Mouse (Mus musculus): Measurements from ENCODE around the gene Chfr. TPM values are rescaled to one million over a fixed set of nuclear protein-coding genes. Genes with fewer than 3 reads are reported as not detected.

The Chfr gene
- polyA plus RNA-seq, 1 experiment from 2014 or later = 35.7 TPM

- DNase-seq (ENCODE audit: low spot score) (no peak), ATAC-seq (replicated peaks; ENCODE audit: low FRiP score, low TSS enrichment, low read depth) (peak; percentile 11; the same call in 1 of the 2 replicates)
- H3K36me3 ChIP-seq (ENCODE audit: control insufficient read depth, insufficient read depth, low read length) = peaks cover 33% of the 10 kb centered on the region
- H3K4me1 ChIP-seq (replicated peaks; ENCODE audit: control insufficient read depth, insufficient read depth, low read length) = peaks cover 6% of the 10 kb centered on the region; the same call in 1 of the 2 replicates
- H3K27me3 ChIP-seq (replicated peaks; ENCODE audit: control insufficient read depth, insufficient read depth, low read length) = no peaks in the 10 kb centered on the region; the same call in 1 of the 2 replicates
- peak overlapping the region; percentile 59 for H3K4me2 ChIP-seq (ENCODE audit: low read length)
- no peak overlapping the region for H3K9ac ChIP-seq (ENCODE audit: low read length)
- no peak overlapping the region for H3K27ac ChIP-seq (ENCODE audit: low read depth)
- H3K4me3 ChIP-seq (ENCODE audit: low read depth, low read length) = peak overlapping the region; percentile 24
- H3K9me3 ChIP-seq (ENCODE audit: control insufficient read depth, low read length) = no peaks in the 10 kb centered on the region
- 2% methylated on average over 35 of the region's 37 CpGs for WGBS
These were observed 34.6 kb upstream of the Chfr start for GRCm38 (mm10) chr5:110100921-110101631.

- ATAC-seq (replicated peaks; ENCODE audit: low FRiP score, low TSS enrichment, low read depth) = peak; percentile 32
- Histone ChIP-seq H3K4me3 (ENCODE audit: low read depth, low read length) (peak overlapping the region; percentile 24), H3K4me1 (replicated peaks; ENCODE audit: control insufficient read depth, insufficient read depth, low read length) (peaks cover 13% of the 10 kb centered on the region), H3K4me2 (ENCODE audit: low read length) (peak overlapping the region; percentile 59), H3K27me3 (replicated peaks; ENCODE audit: control insufficient read depth, insufficient read depth, low read length) (no peaks in the 10 kb centered on the region; the same call in 1 of the 2 replicates), H3K9ac (ENCODE audit: low read length) (no peak overlapping the region), H3K27ac (ENCODE audit: low read depth) (no peak overlapping the region), H3K36me3 (ENCODE audit: control insufficient read depth, insufficient read depth, low read length) (peaks cover 37% of the 10 kb centered on the region), H3K9me3 (ENCODE audit: control insufficient read depth, low read length) (no peaks in the 10 kb centered on the region)
- WGBS = 16% methylated on average over 33 of the region's 34 CpGs
- DNase-seq (ENCODE audit: low spot score) = no peak
These were observed 33.8 kb upstream of the Chfr start for GRCm38 (mm10) chr5:110101716-110102347.

- Histone ChIP-seq H3K27me3 (replicated peaks; ENCODE audit: control insufficient read depth, insufficient read depth, low read length) (no peaks in the 10 kb centered on the region; the same call in 1 of the 2 replicates), H3K4me1 (replicated peaks; ENCODE audit: control insufficient read depth, insufficient read depth, low read length) (peaks cover 14% of the 10 kb centered on the region), H3K4me3 (ENCODE audit: low read depth, low read length) (no peak overlapping the region), H3K9ac (ENCODE audit: low read length) (no peak overlapping the region), H3K27ac (ENCODE audit: low read depth) (no peak overlapping the region), H3K9me3 (ENCODE audit: control insufficient read depth, low read length) (no peaks in the 10 kb centered on the region), H3K4me2 (ENCODE audit: low read length) (peak overlapping the region; percentile 59; the same call in 1 of the 2 replicates), H3K36me3 (ENCODE audit: control insufficient read depth, insufficient read depth, low read length) (peaks cover 37% of the 10 kb centered on the region)
- ATAC-seq (replicated peaks; ENCODE audit: low FRiP score, low TSS enrichment, low read depth) (no peak), DNase-seq (ENCODE audit: low spot score) (no peak)
- 86% methylated on average over 13 of the region's 13 CpGs for WGBS
These were observed 33.2 kb upstream of the Chfr start for GRCm38 (mm10) chr5:110102429-110102828.

DNA sequence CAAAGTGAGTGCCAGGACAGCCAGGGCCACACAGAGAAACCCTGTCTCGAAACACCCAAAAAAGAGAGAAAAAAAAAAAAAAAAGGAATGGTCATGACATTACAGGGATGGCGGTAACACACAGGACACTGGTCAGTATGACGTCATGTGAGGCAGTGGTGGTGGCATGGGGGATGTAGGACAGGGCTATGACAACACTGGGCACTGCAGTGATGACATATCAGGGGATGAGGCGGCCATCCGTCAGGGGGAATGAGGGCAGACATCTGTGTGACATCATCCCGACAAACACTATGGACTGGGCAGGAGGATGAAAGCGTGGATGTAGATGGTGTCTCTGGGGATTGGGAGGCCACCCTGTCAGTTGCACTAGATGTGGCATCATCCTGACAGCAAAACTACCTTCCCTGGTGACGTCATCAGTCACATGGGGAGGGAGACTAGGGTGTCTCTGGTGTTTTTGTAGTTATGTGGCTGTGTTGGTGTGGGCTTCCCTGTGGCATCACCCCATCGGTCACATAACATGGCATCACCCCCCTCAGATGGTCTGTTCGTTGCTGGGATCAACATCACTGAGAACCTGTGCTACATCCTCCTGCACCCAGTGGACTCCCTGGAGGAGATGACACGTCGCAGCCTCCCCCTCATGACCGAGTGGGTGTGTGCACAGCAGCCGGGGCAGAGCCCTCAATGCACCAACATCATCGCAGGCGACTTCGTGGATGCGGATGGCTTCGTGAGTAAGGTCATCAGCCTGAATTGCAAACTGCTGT, 32.6 kb upstream of the Chfr start:
- WGBS = 95% methylated on average over 19 of the region's 19 CpGs
- H3K9me3 ChIP-seq (ENCODE audit: control insufficient read depth, low read length) = no peaks in the 10 kb centered on the region
- peaks cover 14% of the 10 kb centered on the region for H3K4me1 ChIP-seq (replicated peaks; ENCODE audit: control insufficient read depth, insufficient read depth, low read length)
- no peak overlapping the region for H3K4me2 ChIP-seq (ENCODE audit: low read length)
- ATAC-seq (replicated peaks; ENCODE audit: low FRiP score, low TSS enrichment, low read depth) = no peak
- no peak for DNase-seq (ENCODE audit: low spot score)
- H3K9ac ChIP-seq (ENCODE audit: low read length) = no peak overlapping the region
- H3K27ac ChIP-seq (ENCODE audit: low read depth) = no peak overlapping the region
- H3K36me3 ChIP-seq (ENCODE audit: control insufficient read depth, insufficient read depth, low read length) = peaks cover 37% of the 10 kb centered on the region
- no peaks in the 10 kb centered on the region; the same call in 1 of the 2 replicates for H3K27me3 ChIP-seq (replicated peaks; ENCODE audit: control insufficient read depth, insufficient read depth, low read length)
- no peak overlapping the region for H3K4me3 ChIP-seq (ENCODE audit: low read depth, low read length)

DNA sequence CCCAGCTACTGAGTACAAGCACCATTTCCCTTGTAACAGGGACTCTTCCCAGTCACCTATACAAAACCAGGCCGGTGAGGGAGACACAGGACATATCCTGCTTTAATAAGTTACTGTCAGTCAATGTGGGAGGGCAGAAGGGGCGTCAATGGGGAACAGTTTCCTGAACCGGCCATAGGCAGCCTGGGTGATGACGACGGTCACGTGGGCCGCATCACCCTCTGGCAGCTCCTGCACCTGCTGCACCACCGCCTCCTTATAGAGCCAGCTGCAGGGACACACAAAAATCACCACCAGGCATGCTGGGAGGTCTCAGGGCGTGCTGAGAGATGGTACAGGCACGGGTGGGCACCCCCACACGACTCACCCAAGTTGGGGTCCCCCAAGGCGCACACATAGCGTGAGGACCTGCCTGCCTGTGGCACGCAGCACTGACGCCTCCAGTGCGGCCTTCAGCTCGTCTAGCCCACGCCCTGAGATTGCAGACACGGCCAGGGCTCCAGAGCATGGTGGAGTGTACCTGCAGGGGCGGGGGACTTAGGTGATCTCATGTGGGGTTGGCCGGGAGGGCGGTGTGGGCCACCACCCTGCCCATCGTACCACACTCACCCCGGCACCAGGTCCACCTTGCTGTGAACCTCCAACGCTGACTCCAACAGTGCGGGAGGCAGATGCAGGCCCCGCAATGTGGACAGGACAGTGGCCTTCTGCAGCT, 31.6 kb upstream of the Chfr start:
- peaks cover 37% of the 10 kb centered on the region for H3K36me3 ChIP-seq (ENCODE audit: control insufficient read depth, insufficient read depth, low read length)
- no peaks in the 10 kb centered on the region; the same call in 1 of the 2 replicates for H3K27me3 ChIP-seq (replicated peaks; ENCODE audit: control insufficient read depth, insufficient read depth, low read length)
- H3K9me3 ChIP-seq (ENCODE audit: control insufficient read depth, low read length) = no peaks in the 10 kb centered on the region
- ATAC-seq (replicated peaks; ENCODE audit: low FRiP score, low TSS enrichment, low read depth) (no peak), DNase-seq (ENCODE audit: low spot score) (no peak)
- no peak overlapping the region for H3K4me2 ChIP-seq (ENCODE audit: low read length)
- WGBS = 96% methylated on average over 27 of the region's 27 CpGs
- no peak overlapping the region for H3K9ac ChIP-seq (ENCODE audit: low read length)
- H3K4me3 ChIP-seq (ENCODE audit: low read depth, low read length) = no peak overlapping the region
- peaks cover 14% of the 10 kb centered on the region for H3K4me1 ChIP-seq (replicated peaks; ENCODE audit: control insufficient read depth, insufficient read depth, low read length)
- H3K27ac ChIP-seq (ENCODE audit: low read depth) = no peak overlapping the region

GRCm38 (mm10) chr5:110104616-110105380, 30.8 kb upstream of the Chfr start:
- no peaks in the 10 kb centered on the region for H3K9me3 ChIP-seq (ENCODE audit: control insufficient read depth, low read length)
- ATAC-seq (replicated peaks; ENCODE audit: low FRiP score, low TSS enrichment, low read depth) = no peak

GRCm38 (mm10) chr5:110106140-110106871, 29.3 kb upstream of the Chfr start:
- 95% methylated on average over 26 of the region's 26 CpGs for WGBS
- H3K4me2 ChIP-seq (ENCODE audit: low read length) = peak overlapping the region; percentile 57
- H3K9me3 ChIP-seq (ENCODE audit: control insufficient read depth, low read length) = no peaks in the 10 kb centered on the region
- DNase-seq (ENCODE audit: low spot score) = no peak
- peaks cover 16% of the 10 kb centered on the region for H3K4me1 ChIP-seq (replicated peaks; ENCODE audit: control insufficient read depth, insufficient read depth, low read length)
- peak overlapping the region; percentile 79 for H3K4me3 ChIP-seq (ENCODE audit: low read depth, low read length)
- no peak overlapping the region for H3K27ac ChIP-seq (ENCODE audit: low read depth)
- peaks cover 37% of the 10 kb centered on the region for H3K36me3 ChIP-seq (ENCODE audit: control insufficient read depth, insufficient read depth, low read length)
- ATAC-seq (replicated peaks; ENCODE audit: low FRiP score, low TSS enrichment, low read depth) = no peak
- no peaks in the 10 kb centered on the region; the same call in 1 of the 2 replicates for H3K27me3 ChIP-seq (replicated peaks; ENCODE audit: control insufficient read depth, insufficient read depth, low read length)
- H3K9ac ChIP-seq (ENCODE audit: low read length) = peak overlapping the region; percentile 84

More at GRCm38 (mm10) chr5:110104616-110105380, 30.8 kb upstream of the Chfr start:
- 97% methylated on average over 36 of the region's 36 CpGs for WGBS
- Histone ChIP-seq H3K27me3 (replicated peaks; ENCODE audit: control insufficient read depth, insufficient read depth, low read length) (no peaks in the 10 kb centered on the region; the same call in 1 of the 2 replicates), H3K27ac (ENCODE audit: low read depth) (no peak overlapping the region), H3K9ac (ENCODE audit: low read length) (no peak overlapping the region), H3K4me2 (ENCODE audit: low read length) (no peak overlapping the region), H3K4me3 (ENCODE audit: low read depth, low read length) (no peak overlapping the region), H3K36me3 (ENCODE audit: control insufficient read depth, insufficient read depth, low read length) (peaks cover 37% of the 10 kb centered on the region), H3K4me1 (replicated peaks; ENCODE audit: control insufficient read depth, insufficient read depth, low read length) (peaks cover 14% of the 10 kb centered on the region)
- no peak for DNase-seq (ENCODE audit: low spot score)
